Mouse (Mus musculus): Measurements from ENCODE around the gene Cd47. TPM values are rescaled to one million over a fixed set of nuclear protein-coding genes. Genes with fewer than 3 reads are reported as not detected.

Cd47 gene
- polyA plus RNA-seq (2014; fragmentation: Nextera tagmentation; extraction: Ambion mirVana): 97.9 and 120 TPM in 2 replicates

- H3K9ac ChIP-seq (ENCODE audit: low read length): no peak within 1 kb of the TSS
- ATAC-seq (no peak), DNase-seq (ENCODE audit: low spot score) (no peak)
- H3K27ac ChIP-seq (ENCODE audit: low read depth, low read length): no peak within 1 kb of the TSS
- no peaks in the 10 kb centered on the region for H3K9me3 ChIP-seq (replicated peaks; ENCODE audit: control insufficient read depth, low read length)
- no peak within 1 kb of the TSS for H3K4me2 ChIP-seq (ENCODE audit: low read length)
- H3K4me1 ChIP-seq (ENCODE audit: control insufficient read depth, insufficient read depth, low read length): peaks cover 15% of the 10 kb centered on the region
- H3K36me3 ChIP-seq (ENCODE audit: control insufficient read depth, insufficient read depth, low read length): no peaks in the 10 kb centered on the region
- WGBS: 88% methylated on average over 10 of the region's 10 CpGs
- no peaks in the 10 kb centered on the region for H3K27me3 ChIP-seq (replicated peaks; ENCODE audit: control insufficient read depth, insufficient read depth, low read length)
- no peak within 1 kb of the TSS for H3K4me3 ChIP-seq (ENCODE audit: low read depth, low read length)
Observed at GRCm38 (mm10) chr16:49799597-49800561, at the start of gene Cd47. Gene Cd47 (plus strand): TSS chr16:49800533.

- H3K27ac ChIP-seq (ENCODE audit: low read depth, low read length): peak overlapping the region; percentile 39; the same call in 1 of the 2 replicates
- H3K36me3 ChIP-seq (ENCODE audit: control insufficient read depth, insufficient read depth, low read length): no peaks in the 10 kb centered on the region
- no peak overlapping the region for H3K4me3 ChIP-seq (ENCODE audit: low read depth, low read length)
- H3K9ac ChIP-seq (ENCODE audit: low read length): no peak overlapping the region
- 17% methylated on average over 1 of the region's 1 CpGs for WGBS
- peaks cover 9% of the 10 kb centered on the region for H3K4me1 ChIP-seq (ENCODE audit: control insufficient read depth, insufficient read depth, low read length)
- H3K4me2 ChIP-seq (ENCODE audit: low read length): no peak overlapping the region
- ATAC-seq (0 out of 2 replicates have a peak, but pooled peaks have one; percentile 13), DNase-seq (ENCODE audit: low spot score) (no peak)
- H3K9me3 ChIP-seq (replicated peaks; ENCODE audit: control insufficient read depth, low read length): no peaks in the 10 kb centered on the region
- no peaks in the 10 kb centered on the region for H3K27me3 ChIP-seq (replicated peaks; ENCODE audit: control insufficient read depth, insufficient read depth, low read length)
Observed at GRCm38 (mm10) chr16:49752906-49753305, 47.4 kb upstream of the Cd47 start.

- H3K27me3 ChIP-seq (replicated peaks; ENCODE audit: control insufficient read depth, insufficient read depth, low read length): no peaks in the 10 kb centered on the region
- peak; percentile 71; the same call in 1 of the 2 replicates for ATAC-seq
- peak overlapping the region; percentile 39 for H3K27ac ChIP-seq (ENCODE audit: low read depth, low read length)
Observed at GRCm38 (mm10) chr16:49753318-49753717, 47.0 kb upstream of the Cd47 start.

GRCm38 (mm10) chr16:49760517-49761203 lies 39.7 kb upstream of the Cd47 start:
- Histone ChIP-seq H3K4me1 (ENCODE audit: control insufficient read depth, insufficient read depth, low read length) (no peaks in the 10 kb centered on the region), H3K27me3 (replicated peaks; ENCODE audit: control insufficient read depth, insufficient read depth, low read length) (no peaks in the 10 kb centered on the region), H3K4me2 (ENCODE audit: low read length) (no peak overlapping the region), H3K4me3 (ENCODE audit: low read depth, low read length) (no peak overlapping the region), H3K9me3 (replicated peaks; ENCODE audit: control insufficient read depth, low read length) (no peaks in the 10 kb centered on the region), H3K27ac (ENCODE audit: low read depth, low read length) (no peak overlapping the region), H3K9ac (ENCODE audit: low read length) (no peak overlapping the region), H3K36me3 (ENCODE audit: control insufficient read depth, insufficient read depth, low read length) (0 out of 2 replicates have a peak, but pooled peaks cover 5% of the 10 kb centered on the region)
- no peak for ATAC-seq
- no peak for DNase-seq (ENCODE audit: low spot score)
- 86% methylated on average over 17 of the region's 17 CpGs for WGBS

More at GRCm38 (mm10) chr16:49753318-49753717, 47.0 kb upstream of the Cd47 start:
- H3K9ac ChIP-seq (ENCODE audit: low read length): no peak overlapping the region; the same call in 1 of the 2 replicates
- peak; percentile 56 for DNase-seq (ENCODE audit: low spot score)
- no peak overlapping the region for H3K4me3 ChIP-seq (ENCODE audit: low read depth, low read length)
- 7% methylated on average over 3 of the region's 3 CpGs for WGBS
- no peaks in the 10 kb centered on the region for H3K36me3 ChIP-seq (ENCODE audit: control insufficient read depth, insufficient read depth, low read length)
- no peaks in the 10 kb centered on the region for H3K9me3 ChIP-seq (replicated peaks; ENCODE audit: control insufficient read depth, low read length)
- no peak overlapping the region for H3K4me2 ChIP-seq (ENCODE audit: low read length)
- H3K4me1 ChIP-seq (ENCODE audit: control insufficient read depth, insufficient read depth, low read length): peaks cover 9% of the 10 kb centered on the region

GRCm38 (mm10) chr16:49761981-49762380 lies 38.4 kb upstream of the Cd47 start:
- Histone ChIP-seq H3K4me1 (ENCODE audit: control insufficient read depth, insufficient read depth, low read length) (no peaks in the 10 kb centered on the region), H3K27me3 (replicated peaks; ENCODE audit: control insufficient read depth, insufficient read depth, low read length) (no peaks in the 10 kb centered on the region), H3K4me2 (ENCODE audit: low read length) (no peak overlapping the region), H3K9ac (ENCODE audit: low read length) (no peak overlapping the region), H3K4me3 (ENCODE audit: low read depth, low read length) (no peak overlapping the region), H3K36me3 (ENCODE audit: control insufficient read depth, insufficient read depth, low read length) (0 out of 2 replicates have a peak, but pooled peaks cover 5% of the 10 kb centered on the region), H3K9me3 (replicated peaks; ENCODE audit: control insufficient read depth, low read length) (no peaks in the 10 kb centered on the region), H3K27ac (ENCODE audit: low read depth, low read length) (no peak overlapping the region)
- no peak for DNase-seq (ENCODE audit: low spot score)
- ATAC-seq: no peak
- WGBS: 85% methylated on average over 5 of the region's 5 CpGs

- WGBS: 73% methylated on average over 3 of the region's 3 CpGs
- peak; percentile 20 for DNase-seq (ENCODE audit: low spot score)
- 0 out of 2 replicates have a peak, but pooled peaks cover 5% of the 10 kb centered on the region for H3K36me3 ChIP-seq (ENCODE audit: control insufficient read depth, insufficient read depth, low read length)
- no peak overlapping the region for H3K4me2 ChIP-seq (ENCODE audit: low read length)
- H3K27ac ChIP-seq (ENCODE audit: low read depth, low read length): no peak overlapping the region
- H3K9ac ChIP-seq (ENCODE audit: low read length): no peak overlapping the region
- H3K4me1 ChIP-seq (ENCODE audit: control insufficient read depth, insufficient read depth, low read length): no peaks in the 10 kb centered on the region
- no peaks in the 10 kb centered on the region for H3K27me3 ChIP-seq (replicated peaks; ENCODE audit: control insufficient read depth, insufficient read depth, low read length)
- H3K9me3 ChIP-seq (replicated peaks; ENCODE audit: control insufficient read depth, low read length): no peaks in the 10 kb centered on the region
- H3K4me3 ChIP-seq (ENCODE audit: low read depth, low read length): no peak overlapping the region
- no peak for ATAC-seq
Observed at GRCm38 (mm10) chr16:49766326-49766725, 34.0 kb upstream of the Cd47 start.

- no peaks in the 10 kb centered on the region for H3K27me3 ChIP-seq (replicated peaks; ENCODE audit: control insufficient read depth, insufficient read depth, low read length)
- 82% methylated on average over 4 of the region's 4 CpGs for WGBS
- H3K36me3 ChIP-seq (ENCODE audit: control insufficient read depth, insufficient read depth, low read length): 0 out of 2 replicates have a peak, but pooled peaks cover 5% of the 10 kb centered on the region
- no peak overlapping the region for H3K9ac ChIP-seq (ENCODE audit: low read length)
- DNase-seq (ENCODE audit: low spot score) (no peak), ATAC-seq (no peak)
- H3K4me2 ChIP-seq (ENCODE audit: low read length): no peak overlapping the region
- H3K4me1 ChIP-seq (ENCODE audit: control insufficient read depth, insufficient read depth, low read length): no peaks in the 10 kb centered on the region
- H3K9me3 ChIP-seq (replicated peaks; ENCODE audit: control insufficient read depth, low read length): no peaks in the 10 kb centered on the region
- no peak overlapping the region for H3K27ac ChIP-seq (ENCODE audit: low read depth, low read length)
- H3K4me3 ChIP-seq (ENCODE audit: low read depth, low read length): no peak overlapping the region
Observed at GRCm38 (mm10) chr16:49768491-49769031, 31.8 kb upstream of the Cd47 start.

- no peaks in the 10 kb centered on the region for H3K36me3 ChIP-seq (ENCODE audit: control insufficient read depth, insufficient read depth, low read length)
- no peak overlapping the region for H3K9ac ChIP-seq (ENCODE audit: low read length)
- 89% methylated on average over 2 of the region's 2 CpGs for WGBS
- ATAC-seq: no peak
- no peaks in the 10 kb centered on the region for H3K4me1 ChIP-seq (ENCODE audit: control insufficient read depth, insufficient read depth, low read length)
- H3K4me3 ChIP-seq (ENCODE audit: low read depth, low read length): no peak overlapping the region
- DNase-seq (ENCODE audit: low spot score): no peak
- no peak overlapping the region for H3K27ac ChIP-seq (ENCODE audit: low read depth, low read length)
- H3K27me3 ChIP-seq (replicated peaks; ENCODE audit: control insufficient read depth, insufficient read depth, low read length): no peaks in the 10 kb centered on the region
- H3K9me3 ChIP-seq (replicated peaks; ENCODE audit: control insufficient read depth, low read length): no peaks in the 10 kb centered on the region
- H3K4me2 ChIP-seq (ENCODE audit: low read length): no peak overlapping the region
Observed at GRCm38 (mm10) chr16:49769831-49770261, 30.5 kb upstream of the Cd47 start.

Data from forebrain, embryonic 14.5 days (tissue).